Mouse (Mus musculus): Measurements from ENCODE around the gene Rcor3. TPM values are rescaled to one million over a fixed set of nuclear protein-coding genes. Genes with fewer than 3 reads are reported as not detected.

The Rcor3 gene
- total RNA-seq, 1 experiment from 2014 or later: 10.7 TPM

GRCm38 (mm10) chr1:192100742-192101141 is 37.1 kb downstream of the Rcor3 start:
- no peak for ATAC-seq (replicated peaks; ENCODE audit: insufficient number of reproducible peaks, low FRiP score, low TSS enrichment, poor library complexity, severe bottlenecking)

- ATAC-seq (replicated peaks; ENCODE audit: insufficient number of reproducible peaks, low FRiP score, low TSS enrichment, poor library complexity, severe bottlenecking): no peak
Measured at GRCm38 (mm10) chr1:192095626-192096025, 42.2 kb downstream of the Rcor3 start.

GRCm38 (mm10) chr1:192094451-192095170 is 43.3 kb downstream of the Rcor3 start:
- ATAC-seq (replicated peaks; ENCODE audit: insufficient number of reproducible peaks, low FRiP score, low TSS enrichment, poor library complexity, severe bottlenecking): peak; percentile 24; the same call in 1 of the 2 replicates

- peak; percentile 74 for ATAC-seq (replicated peaks; ENCODE audit: insufficient number of reproducible peaks, low FRiP score, low TSS enrichment, poor library complexity, severe bottlenecking)
Measured at GRCm38 (mm10) chr1:192092879-192093660, 44.8 kb downstream of the Rcor3 start.

- peak; percentile 87 for ATAC-seq (replicated peaks; ENCODE audit: insufficient number of reproducible peaks, low FRiP score, low TSS enrichment, poor library complexity, severe bottlenecking)
Measured at GRCm38 (mm10) chr1:192091806-192092772, 45.8 kb downstream of the Rcor3 start, which contains the start of gene Traf5. Gene Traf5, minus strand, starts transcription at chr1:192092559.

- ATAC-seq (replicated peaks; ENCODE audit: insufficient number of reproducible peaks, low FRiP score, low TSS enrichment, poor library complexity, severe bottlenecking): no peak
Measured at GRCm38 (mm10) chr1:192090689-192091567, 46.9 kb downstream of the Rcor3 start.

GRCm38 (mm10) chr1:192090281-192090680 is 47.6 kb downstream of the Rcor3 start:
- ATAC-seq (replicated peaks; ENCODE audit: insufficient number of reproducible peaks, low FRiP score, low TSS enrichment, poor library complexity, severe bottlenecking): no peak

GRCm38 (mm10) chr1:192089208-192090166 is 48.4 kb downstream of the Rcor3 start:
- ATAC-seq (replicated peaks; ENCODE audit: insufficient number of reproducible peaks, low FRiP score, low TSS enrichment, poor library complexity, severe bottlenecking): no peak

- no peak for ATAC-seq (replicated peaks; ENCODE audit: insufficient number of reproducible peaks, low FRiP score, low TSS enrichment, poor library complexity, severe bottlenecking)
Measured at GRCm38 (mm10) chr1:192088011-192088410, 49.9 kb downstream of the Rcor3 start.

- no peak for ATAC-seq (replicated peaks; ENCODE audit: insufficient number of reproducible peaks, low FRiP score, low TSS enrichment, poor library complexity, severe bottlenecking)
Measured at GRCm38 (mm10) chr1:192087098-192087497, 50.8 kb downstream of the Rcor3 start.

- ATAC-seq (replicated peaks; ENCODE audit: insufficient number of reproducible peaks, low FRiP score, low TSS enrichment, poor library complexity, severe bottlenecking): no peak
Measured at GRCm38 (mm10) chr1:192086279-192087037, 51.4 kb downstream of the Rcor3 start.

GRCm38 (mm10) chr1:192085218-192085617 is 52.6 kb downstream of the Rcor3 start:
- ATAC-seq (replicated peaks; ENCODE audit: insufficient number of reproducible peaks, low FRiP score, low TSS enrichment, poor library complexity, severe bottlenecking): no peak

GRCm38 (mm10) chr1:192082646-192083045 is 55.2 kb downstream of the Rcor3 start:
- ATAC-seq (replicated peaks; ENCODE audit: insufficient number of reproducible peaks, low FRiP score, low TSS enrichment, poor library complexity, severe bottlenecking): no peak

GRCm38 (mm10) chr1:192081129-192081528 is 56.7 kb downstream of the Rcor3 start:
- no peak for ATAC-seq (replicated peaks; ENCODE audit: insufficient number of reproducible peaks, low FRiP score, low TSS enrichment, poor library complexity, severe bottlenecking)

GRCm38 (mm10) chr1:192079121-192079520 is 58.7 kb downstream of the Rcor3 start:
- no peak for ATAC-seq (replicated peaks; ENCODE audit: insufficient number of reproducible peaks, low FRiP score, low TSS enrichment, poor library complexity, severe bottlenecking)

GRCm38 (mm10) chr1:192078406-192078805 is 59.5 kb downstream of the Rcor3 start:
- peak; percentile 87 for ATAC-seq (replicated peaks; ENCODE audit: insufficient number of reproducible peaks, low FRiP score, low TSS enrichment, poor library complexity, severe bottlenecking)

All from monocyte, adult 5-6 weeks (primary cell).